Mouse (Mus musculus): Measurements from ENCODE around the gene Nudt8. TPM values are rescaled to one million over a fixed set of nuclear protein-coding genes. Genes with fewer than 3 reads are reported as not detected.

Nudt8 gene
- polyA plus RNA-seq, 1 experiment: 0.73 TPM

DNA sequence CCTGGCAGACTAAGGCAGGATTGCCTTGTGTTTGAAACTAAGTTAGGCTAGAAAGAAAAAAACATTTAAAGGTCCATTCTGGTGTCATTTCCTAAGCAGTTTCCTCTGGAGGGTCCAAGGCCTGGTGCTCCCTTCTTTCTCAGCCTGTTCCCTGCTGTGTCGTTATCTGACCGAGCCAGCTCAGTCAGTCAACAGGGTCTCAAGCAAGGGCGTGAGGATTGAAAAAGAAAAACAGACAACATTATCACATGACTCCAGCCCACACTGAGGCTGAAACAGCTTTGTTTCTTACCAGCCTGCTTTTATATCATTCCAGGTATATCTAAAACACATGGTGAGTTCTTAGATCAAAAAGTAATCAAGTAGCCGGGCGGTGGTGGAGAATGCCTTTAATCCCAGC, 15.3 kb downstream of the Nudt8 start:
- TF ChIP-seq GATA1 (IDR thresholded peaks at IDR 0.05; ENCODE audit: low read length): no peak
- TF ChIP-seq TAL1 (IDR thresholded peaks at IDR 0.05; ENCODE audit: low read length): no peak
- H3K27me3 ChIP-seq (ENCODE audit: control insufficient read depth): no peaks in the 10 kb centered on the region
- peaks cover 72% of the 10 kb centered on the region for H3K4me1 ChIP-seq (ENCODE audit: control insufficient read depth)
- H3K4me3 ChIP-seq (replicated peaks): no peak overlapping the region
- H3K36me3 ChIP-seq (ENCODE audit: control insufficient read depth): peaks cover 7% of the 10 kb centered on the region
- no peaks in the 10 kb centered on the region for H3K9me3 ChIP-seq (ENCODE audit: control insufficient read depth, low read length)

DNA sequence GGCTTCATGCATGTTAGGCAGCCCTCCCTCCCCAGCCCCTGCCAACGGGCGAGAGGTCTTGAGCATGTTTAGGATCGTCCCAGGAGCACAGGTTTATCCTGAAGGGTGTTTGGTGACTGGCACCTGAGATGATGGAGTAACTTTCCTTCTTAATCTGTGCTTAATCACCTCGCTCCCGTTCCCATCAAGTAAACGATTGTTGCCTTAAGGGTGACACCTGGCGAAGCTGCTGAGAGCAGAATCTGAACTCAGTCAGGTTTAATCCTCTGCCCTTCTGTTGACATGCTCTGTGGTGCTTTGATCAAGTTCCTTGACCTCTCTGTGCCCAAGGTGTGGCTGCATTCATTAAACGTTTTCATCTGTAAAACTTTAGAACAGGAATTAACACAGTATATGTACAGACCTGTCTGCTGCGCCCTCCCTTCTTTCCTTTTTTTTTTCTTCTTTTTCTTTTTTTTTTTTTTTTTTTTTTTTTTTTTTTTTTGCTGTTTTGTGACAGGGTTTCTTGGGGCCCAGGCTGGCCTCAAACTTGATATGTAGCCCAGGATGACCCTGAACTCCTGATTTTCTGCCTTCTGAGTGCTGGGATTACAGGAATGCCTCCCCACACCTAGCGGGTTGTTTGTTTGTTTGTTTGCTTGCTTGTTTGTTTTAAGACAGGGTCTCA, 17.7 kb downstream of the Nudt8 start:
- Histone ChIP-seq H3K27me3 (ENCODE audit: control insufficient read depth) (no peaks in the 10 kb centered on the region), H3K36me3 (ENCODE audit: control insufficient read depth) (no peaks in the 10 kb centered on the region), H3K4me3 (replicated peaks) (no peak overlapping the region), H3K4me1 (ENCODE audit: control insufficient read depth) (peaks cover 55% of the 10 kb centered on the region), H3K9me3 (ENCODE audit: control insufficient read depth, low read length) (no peaks in the 10 kb centered on the region)
- no peak for TF ChIP-seq GATA1 (IDR thresholded peaks at IDR 0.05; ENCODE audit: low read length)
- TF ChIP-seq TAL1 (IDR thresholded peaks at IDR 0.05; ENCODE audit: low read length): no peak; the same call in 2 of the 3 replicates

DNA sequence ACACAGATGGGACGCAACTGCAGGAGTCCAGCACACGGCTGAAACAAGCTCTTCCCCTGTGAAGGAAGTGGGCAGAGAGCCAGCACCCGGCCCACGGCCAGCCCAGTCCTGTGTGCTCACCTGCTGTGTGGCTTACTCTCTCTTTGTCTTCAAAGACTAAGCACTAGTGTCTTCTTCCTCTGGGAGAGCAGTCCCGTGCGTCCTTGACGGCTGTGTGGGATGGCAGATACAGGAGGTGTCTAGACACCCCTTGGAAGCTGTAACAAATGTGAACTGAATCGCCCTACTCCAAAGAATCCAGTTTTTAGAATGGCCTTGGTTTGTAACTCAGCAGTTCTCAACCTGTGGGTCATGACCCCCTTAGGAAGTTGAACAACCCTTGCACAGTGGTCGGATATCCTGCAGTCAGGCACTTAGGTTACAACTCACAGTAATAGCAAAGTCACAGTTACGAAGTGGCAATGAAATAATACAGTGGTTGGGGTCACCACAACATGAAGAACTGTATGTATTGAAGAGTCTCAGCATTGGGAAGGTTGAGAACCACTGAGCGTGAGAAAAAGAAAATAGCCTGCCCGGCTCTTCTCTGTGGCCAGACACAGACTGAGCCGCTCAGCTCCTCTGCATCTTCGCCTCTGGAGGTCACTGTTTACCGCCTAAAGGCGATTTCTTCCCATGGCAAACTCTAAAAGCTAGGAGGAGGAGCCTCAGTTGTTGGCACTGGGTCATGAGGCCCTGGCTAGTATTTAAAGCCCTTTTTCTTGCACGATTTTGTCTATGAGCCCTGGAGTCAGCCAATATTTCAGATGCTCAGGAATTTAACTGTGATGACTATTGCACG, 18.6 kb downstream of the Nudt8 start:
- TF ChIP-seq TAL1 (IDR thresholded peaks at IDR 0.05; ENCODE audit: low read length) (no peak), GATA1 (IDR thresholded peaks at IDR 0.05; ENCODE audit: low read length) (no peak)
- no peaks in the 10 kb centered on the region for H3K36me3 ChIP-seq (ENCODE audit: control insufficient read depth)

DNA sequence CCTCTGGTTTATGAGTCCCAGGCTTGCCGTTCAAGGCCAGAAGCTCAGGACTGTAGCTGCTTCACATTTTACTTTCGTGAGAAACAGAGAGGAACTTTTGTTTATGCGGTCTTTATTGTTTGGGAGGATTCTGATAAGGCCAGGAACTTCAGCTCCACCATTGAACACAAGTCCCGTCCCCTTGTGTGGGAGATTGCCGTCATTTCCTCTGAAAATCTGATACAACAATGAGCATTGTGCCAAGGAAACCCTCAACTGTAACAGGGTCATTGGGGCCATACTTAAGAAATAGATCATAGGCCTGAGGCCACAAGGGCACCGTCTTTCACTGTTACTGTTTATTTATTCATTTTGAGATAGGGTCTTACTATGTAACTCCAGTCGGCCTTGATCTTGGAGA, 22.8 kb downstream of the Nudt8 start:
- Histone ChIP-seq H3K27me3 (ENCODE audit: control insufficient read depth) (peaks cover 3% of the 10 kb centered on the region; the same call in 1 of the 2 replicates), H3K4me1 (ENCODE audit: control insufficient read depth) (peaks cover 17% of the 10 kb centered on the region), H3K36me3 (ENCODE audit: control insufficient read depth) (no peaks in the 10 kb centered on the region), H3K4me3 (replicated peaks) (no peak overlapping the region), H3K9me3 (ENCODE audit: control insufficient read depth, low read length) (peaks cover 13% of the 10 kb centered on the region)
- TF ChIP-seq GATA1 (IDR thresholded peaks at IDR 0.05; ENCODE audit: low read length) (no peak), TAL1 (IDR thresholded peaks at IDR 0.05; ENCODE audit: low read length) (no peak)

More for the DNA sequence above, 18.6 kb downstream of the Nudt8 start:
- H3K27me3 ChIP-seq (ENCODE audit: control insufficient read depth): no peaks in the 10 kb centered on the region
- H3K9me3 ChIP-seq (ENCODE audit: control insufficient read depth, low read length): no peaks in the 10 kb centered on the region
- no peak overlapping the region for H3K4me3 ChIP-seq (replicated peaks)
- H3K4me1 ChIP-seq (ENCODE audit: control insufficient read depth): peaks cover 46% of the 10 kb centered on the region

DNA sequence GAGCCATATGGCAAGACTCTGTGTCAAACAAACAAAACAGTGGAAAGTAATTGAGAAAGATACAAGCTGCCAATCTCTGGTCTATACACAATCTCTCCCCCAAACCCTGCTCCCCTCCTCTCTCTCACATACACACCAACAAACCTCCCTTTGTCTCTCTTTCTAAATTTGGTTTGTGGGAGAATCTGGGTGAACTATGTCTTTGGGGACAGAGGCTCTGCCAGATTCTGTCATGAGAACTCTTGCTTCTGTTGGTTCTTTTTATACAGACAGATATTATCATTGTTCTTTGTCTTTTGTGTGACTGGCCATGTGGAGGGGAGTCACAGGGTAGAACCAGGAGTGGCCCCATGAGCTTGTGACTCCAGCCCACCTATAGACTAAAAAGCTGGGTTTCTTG, 27.2 kb downstream of the Nudt8 start:
- Histone ChIP-seq H3K4me1 (ENCODE audit: control insufficient read depth) (peaks cover 8% of the 10 kb centered on the region), H3K9me3 (ENCODE audit: control insufficient read depth, low read length) (peaks cover 15% of the 10 kb centered on the region), H3K36me3 (ENCODE audit: control insufficient read depth) (no peaks in the 10 kb centered on the region), H3K4me3 (replicated peaks) (no peak overlapping the region), H3K27me3 (ENCODE audit: control insufficient read depth) (peaks cover 3% of the 10 kb centered on the region; the same call in 1 of the 2 replicates)
- no peak for TF ChIP-seq TAL1 (IDR thresholded peaks at IDR 0.05; ENCODE audit: low read length)
- no peak for TF ChIP-seq GATA1 (IDR thresholded peaks at IDR 0.05; ENCODE audit: low read length)

DNA sequence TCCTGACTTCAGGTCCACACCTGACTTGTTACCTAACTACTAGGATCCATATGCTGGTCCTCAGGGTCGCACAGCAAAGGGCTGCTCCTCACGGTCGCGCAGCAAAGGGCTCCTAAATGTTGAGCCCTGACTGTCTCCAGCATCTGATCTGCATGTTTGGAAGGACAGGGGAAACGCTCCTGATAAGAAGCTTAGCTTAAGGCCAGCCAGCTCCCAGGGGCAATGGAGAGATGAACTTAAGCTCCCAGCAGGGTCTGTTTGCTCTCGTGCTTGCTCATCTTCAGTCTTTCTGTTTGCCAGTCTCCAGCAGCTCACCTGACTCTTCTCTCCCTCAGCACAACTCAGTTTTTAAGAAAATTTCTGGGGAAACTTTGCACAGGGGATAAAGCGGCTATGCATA, 32.3 kb downstream of the Nudt8 start:
- Histone ChIP-seq H3K27me3 (ENCODE audit: control insufficient read depth) (no peaks in the 10 kb centered on the region; the same call in 1 of the 2 replicates), H3K4me1 (ENCODE audit: control insufficient read depth) (peaks cover 26% of the 10 kb centered on the region), H3K36me3 (ENCODE audit: control insufficient read depth) (peaks cover 9% of the 10 kb centered on the region), H3K9me3 (ENCODE audit: control insufficient read depth, low read length) (peaks cover 5% of the 10 kb centered on the region; the same call in 1 of the 2 replicates), H3K4me3 (replicated peaks) (no peak overlapping the region)
- TF ChIP-seq GATA1 (IDR thresholded peaks at IDR 0.05; ENCODE audit: low read length) (no peak), TAL1 (IDR thresholded peaks at IDR 0.05; ENCODE audit: low read length) (no peak)

DNA sequence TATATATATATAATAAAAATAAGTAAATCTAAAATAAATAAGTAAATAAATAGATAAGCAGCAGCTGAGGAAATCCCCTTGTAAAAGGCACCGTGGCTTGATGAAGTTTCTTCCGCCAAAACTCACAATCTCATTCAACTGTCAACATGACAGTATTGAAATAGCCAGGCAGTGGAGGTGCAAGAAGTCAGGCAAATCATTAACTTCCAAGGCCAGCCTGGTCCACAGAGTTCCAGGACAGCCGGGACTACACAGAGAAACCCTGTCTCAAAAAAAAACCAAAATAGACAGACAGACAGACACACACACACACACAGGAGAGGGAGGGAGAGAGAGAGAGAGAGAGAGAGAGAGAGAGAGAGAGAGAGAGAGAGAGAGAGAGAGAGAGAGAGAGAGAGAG, 32.9 kb downstream of the Nudt8 start:
- no peaks in the 10 kb centered on the region for H3K27me3 ChIP-seq (ENCODE audit: control insufficient read depth)

DNA sequence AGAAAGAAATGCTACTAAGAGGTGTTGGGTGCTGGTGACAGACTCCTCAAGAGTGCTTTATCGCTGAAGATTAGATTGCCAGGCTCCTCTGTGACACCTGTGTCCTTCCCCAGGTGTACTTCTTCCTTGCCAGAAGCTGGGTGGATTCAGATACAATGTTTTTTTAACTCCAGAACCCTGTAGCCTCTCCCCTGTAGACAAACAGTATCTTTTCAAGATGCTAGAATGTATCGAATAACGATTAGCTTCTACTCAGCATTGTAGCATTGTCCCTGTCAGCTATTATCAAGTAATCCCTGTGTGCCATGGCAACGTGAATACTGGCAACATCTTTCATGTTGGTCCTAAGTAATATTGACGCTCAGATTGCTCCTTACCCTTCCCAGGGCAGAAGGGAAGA, 33.4 kb downstream of the Nudt8 start:
- TF ChIP-seq TAL1 (IDR thresholded peaks at IDR 0.05; ENCODE audit: low read length): no peak
- no peak for TF ChIP-seq GATA1 (IDR thresholded peaks at IDR 0.05; ENCODE audit: low read length)
- Histone ChIP-seq H3K9me3 (ENCODE audit: control insufficient read depth, low read length) (no peaks in the 10 kb centered on the region), H3K27me3 (ENCODE audit: control insufficient read depth) (no peaks in the 10 kb centered on the region), H3K4me3 (replicated peaks) (no peak overlapping the region), H3K36me3 (ENCODE audit: control insufficient read depth) (peaks cover 9% of the 10 kb centered on the region), H3K4me1 (ENCODE audit: control insufficient read depth) (peaks cover 35% of the 10 kb centered on the region)

More for the DNA sequence above, 32.9 kb downstream of the Nudt8 start:
- Histone ChIP-seq H3K4me3 (replicated peaks) (no peak overlapping the region), H3K4me1 (ENCODE audit: control insufficient read depth) (peaks cover 33% of the 10 kb centered on the region), H3K36me3 (ENCODE audit: control insufficient read depth) (peaks cover 9% of the 10 kb centered on the region), H3K9me3 (ENCODE audit: control insufficient read depth, low read length) (peaks cover under 1% of the 10 kb centered on the region; the same call in 1 of the 2 replicates)
- TF ChIP-seq GATA1 (IDR thresholded peaks at IDR 0.05; ENCODE audit: low read length) (no peak), TAL1 (IDR thresholded peaks at IDR 0.05; ENCODE audit: low read length) (no peak)
